Mouse (Mus musculus) heart, adult 9 months (tissue): ENCODE measurements around the gene Atp11a.

Experiments used
- DNase-seq, 2 experiments: peaks; one replicate each; pipeline ENCODE4 v3.0.0; 2022; ENCODE audit warnings: low spot score in 2 of 2

Atp11a gene

GRCm38 (mm10) chr8:12769296-12769695 lies 12.5 kb downstream of the Atp11a start:
- no peak for DNase-seq

- DNase-seq: no peak
These were observed 15.5 kb downstream of the Atp11a start for GRCm38 (mm10) chr8:12772319-12772718.

GRCm38 (mm10) chr8:12773914-12774313 lies 17.1 kb downstream of the Atp11a start:
- no peak for DNase-seq

- peak; percentile 61 to 64 for DNase-seq
These were observed 18.1 kb downstream of the Atp11a start for GRCm38 (mm10) chr8:12774872-12775298.

- DNase-seq: peak; percentile 49 to 57
These were observed 18.6 kb downstream of the Atp11a start for GRCm38 (mm10) chr8:12775302-12775975.

GRCm38 (mm10) chr8:12776166-12776565 lies 19.4 kb downstream of the Atp11a start:
- no peak for DNase-seq

GRCm38 (mm10) chr8:12777171-12777570 lies 20.4 kb downstream of the Atp11a start:
- DNase-seq: no peak

GRCm38 (mm10) chr8:12779541-12779940 lies 22.7 kb downstream of the Atp11a start:
- peak; percentile 66 to 75 for DNase-seq

- DNase-seq: no peak
These were observed 28.7 kb downstream of the Atp11a start for GRCm38 (mm10) chr8:12785508-12785907.

GRCm38 (mm10) chr8:12786261-12786957 lies 29.6 kb downstream of the Atp11a start:
- no peak for DNase-seq

GRCm38 (mm10) chr8:12786958-12787301 lies 30.1 kb downstream of the Atp11a start:
- no peak for DNase-seq

- DNase-seq: no peak
These were observed 30.6 kb downstream of the Atp11a start for GRCm38 (mm10) chr8:12787427-12787826.

GRCm38 (mm10) chr8:12788695-12789094 lies 31.9 kb downstream of the Atp11a start:
- DNase-seq: peak; percentile 39 to 51

GRCm38 (mm10) chr8:12795011-12795671 lies 38.3 kb downstream of the Atp11a start:
- DNase-seq: no peak

GRCm38 (mm10) chr8:12799099-12799498 lies 42.3 kb downstream of the Atp11a start:
- DNase-seq: no peak

- peak in 1 of 2 experiments; percentile 13 for DNase-seq
These were observed 43.0 kb downstream of the Atp11a start for GRCm38 (mm10) chr8:12799832-12800231.

- no peak for DNase-seq
These were observed 43.4 kb downstream of the Atp11a start for GRCm38 (mm10) chr8:12800246-12800645.

- no peak for DNase-seq
These were observed 44.8 kb downstream of the Atp11a start for GRCm38 (mm10) chr8:12801586-12801985.

GRCm38 (mm10) chr8:12803121-12803520 lies 46.3 kb downstream of the Atp11a start:
- no peak for DNase-seq

GRCm38 (mm10) chr8:12804909-12805308 lies 48.1 kb downstream of the Atp11a start:
- no peak for DNase-seq

GRCm38 (mm10) chr8:12805569-12805968 lies 48.8 kb downstream of the Atp11a start:
- DNase-seq: no peak

GRCm38 (mm10) chr8:12808018-12808417 lies 51.2 kb downstream of the Atp11a start:
- DNase-seq: peak in 1 of 2 experiments; percentile 34

- no peak for DNase-seq
These were observed 52.7 kb downstream of the Atp11a start for GRCm38 (mm10) chr8:12809516-12809915.
